Mouse (Mus musculus) adrenal gland, adult 10 weeks (tissue): ENCODE data around the gene P2ry2. TPM values are rescaled to one million over a fixed set of nuclear protein-coding genes. Genes with fewer than 3 reads are reported as not detected.

Source experiments
- polyA plus RNA-seq: library from polyadenylated mRNA; stranded (reverse); fragments of 350-450 nt; fragmentation: Illumina TruSeq; extraction: RNeasy Lipid Tissue Mini Kit (QIAGEN cat#74804); gene quantifications from one replicate; pipeline ENCODE4 v1.2.3, GENCODE M21; 2014; ENCODE audit warnings: low read depth, low replicate concordance

P2ry2 gene
- not detected for polyA plus RNA-seq

DNA sequence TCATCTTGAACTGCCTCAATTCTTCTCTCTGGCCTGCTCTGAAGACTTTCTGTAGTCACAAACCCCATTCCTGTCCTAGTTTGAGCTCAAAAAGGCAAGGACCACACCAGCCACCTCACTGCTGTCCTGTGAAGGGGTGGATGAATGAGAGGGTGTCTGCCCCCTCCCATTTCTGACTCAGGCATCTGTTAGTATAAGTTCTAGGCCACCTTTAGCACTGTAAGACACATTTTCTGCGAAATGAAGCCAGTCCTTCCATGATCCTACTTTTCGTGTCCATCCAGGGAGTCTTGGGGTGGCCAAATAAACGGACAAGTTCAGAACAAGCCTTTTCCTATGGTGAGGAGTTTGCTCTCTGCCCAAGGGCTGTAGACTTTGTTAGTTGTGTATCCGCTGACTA, at the start of gene P2ry2:
Gene P2ry2 (minus strand): TSS at position 326 of the 400 bp plus-strand sequence.

DNA sequence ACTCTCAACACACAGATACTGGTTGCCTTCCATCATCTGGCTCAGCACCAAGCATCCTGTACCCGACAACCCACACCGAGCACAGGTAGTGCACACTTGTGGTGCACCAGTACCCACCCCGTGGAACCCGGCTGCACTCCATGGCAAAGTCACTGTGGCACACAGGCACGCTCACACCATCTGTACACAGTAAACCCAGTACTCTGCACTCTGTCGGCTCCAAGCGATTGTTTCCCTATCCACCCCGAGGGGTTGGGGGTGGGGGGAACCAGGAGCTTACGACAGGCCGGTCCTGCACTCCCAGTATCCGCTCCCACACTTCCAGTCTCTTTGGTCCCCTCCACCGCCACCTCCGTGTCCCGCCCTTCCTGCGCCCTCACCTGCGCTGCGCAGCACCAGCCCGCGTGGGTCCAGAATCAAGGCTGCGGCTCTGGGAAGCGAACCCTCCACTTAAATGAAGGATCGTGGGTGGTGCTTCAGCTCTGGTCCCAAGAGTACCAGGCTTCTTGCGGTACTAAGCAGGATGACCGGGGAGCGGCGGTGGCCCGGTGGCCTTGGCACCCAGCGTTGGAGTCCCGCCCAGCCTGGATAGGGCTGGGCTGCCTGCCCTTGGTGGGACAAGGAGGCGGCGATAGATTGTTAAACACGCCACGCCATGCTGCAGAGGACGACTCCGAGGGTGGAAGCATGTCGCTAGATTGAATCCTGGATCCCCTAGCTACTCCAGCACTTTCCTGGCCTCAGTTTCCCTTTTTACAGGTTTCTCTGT, 38.3 kb downstream of the P2ry2 start, which contains the start of gene P2ry6:
Gene P2ry6 (minus strand): TSS at position 515 of the 769 bp plus-strand sequence.

Other genes with a start within 250 kb of the P2ry2 start
- gene Relt, start 149.4 kb downstream of the P2ry2 start, polyA plus RNA-seq: not detected
- 3.9 TPM for gene Arhgef17, start 80.8 kb downstream of the P2ry2 start, polyA plus RNA-seq
- 1.2 TPM for gene P2ry6, start 38.2 kb downstream of the P2ry2 start, polyA plus RNA-seq
- 63.3 TPM for gene Fchsd2, start 80.0 kb upstream of the P2ry2 start, polyA plus RNA-seq